Mouse (Mus musculus) heart, adult 8-10 months (tissue): ENCODE data around the gene Il20. TPM values are rescaled to one million over a fixed set of nuclear protein-coding genes. Genes with fewer than 3 reads are reported as not detected.
A peak's percentile ranks its signal among the peaks of the same experiment; 100 is the strongest.

ENCODE experiments used
- DNase-seq: peaks from one replicate; pipeline ENCODE4 v3.0.0; 2022; ENCODE audit warnings: low spot score
- total RNA-seq, 4 experiments: library from RNA; stranded (reverse); gene quantifications; 2 replicates each; pipeline ENCODE4 v1.2.4; 2022

Gene Il20
- total RNA-seq, 4 experiments from 2014 or later = not detected

DNA sequence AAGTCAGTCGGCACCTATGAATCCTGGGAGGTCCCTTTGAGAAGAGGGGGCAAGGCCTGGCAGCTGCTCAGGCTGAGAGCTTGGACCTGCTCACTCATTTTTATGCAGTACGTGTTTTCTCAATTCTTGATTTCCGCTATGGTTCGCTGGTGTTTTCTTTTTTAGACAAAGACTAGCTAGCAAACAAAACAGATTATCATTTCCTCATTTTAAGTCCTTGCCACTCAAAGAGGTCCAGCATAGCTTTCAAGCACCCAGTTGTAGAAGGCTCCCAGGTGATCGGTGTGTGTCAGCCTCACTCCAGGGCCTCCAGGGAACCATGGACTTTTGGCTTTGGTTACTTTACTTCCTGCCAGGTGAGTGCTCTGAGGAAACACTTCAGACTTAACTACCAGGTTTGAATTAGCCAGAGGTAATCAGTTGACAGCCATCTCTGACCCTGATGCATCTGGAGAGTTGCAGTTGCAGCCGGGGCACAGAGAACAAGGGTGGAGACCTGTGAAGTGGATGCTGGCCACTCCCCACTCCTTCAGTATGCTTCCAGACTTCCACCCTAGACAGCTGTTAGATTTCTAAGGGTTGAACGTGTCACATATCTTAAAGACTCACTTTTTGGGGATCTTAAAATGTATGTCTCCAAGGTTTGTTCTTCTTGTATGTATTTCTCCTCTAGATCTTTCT, 45.6 kb downstream of the Il20 start, which contains the start of gene Fcmr:
Gene Fcmr (plus strand): TSS at position 129 of the 681 bp plus-strand sequence.
- no peak for DNase-seq

DNA sequence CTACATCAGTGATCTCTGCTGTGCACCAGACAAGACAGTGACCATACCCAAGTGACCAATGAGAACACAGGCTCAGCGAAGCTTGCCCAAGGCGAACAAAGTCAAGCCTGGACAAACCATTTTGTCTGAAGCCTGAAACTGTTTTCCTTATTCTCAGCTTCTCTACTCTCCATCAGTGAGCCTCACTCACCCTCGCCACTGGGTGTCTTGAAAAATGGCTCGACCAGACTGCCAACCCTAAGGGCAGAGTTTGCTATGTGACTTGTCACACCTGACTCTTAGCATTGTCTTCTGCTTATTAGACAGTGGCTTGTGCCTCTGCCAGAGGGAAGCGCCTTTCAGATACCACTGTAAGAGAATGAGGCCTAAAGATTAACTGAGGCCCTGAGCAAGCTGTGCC, 46.5 kb downstream of the Il20 start:
- no peak for DNase-seq

- DNase-seq = peak; percentile 12
Measured at GRCm38 (mm10) chr1:130864238-130864637, 47.0 kb downstream of the Il20 start.

- no peak for DNase-seq
Measured at GRCm38 (mm10) chr1:130857456-130857855, 53.8 kb downstream of the Il20 start.

Other genes starting within 250 kb of the Il20 start
- not detected for gene C4bp, start 249.8 kb downstream of the Il20 start, total RNA-seq
- gene Gm29427, start 195.7 kb downstream of the Il20 start, total RNA-seq = not detected
- 1 to 10 TPM; 3.1 to 4.5 (median 4.0) TPM for gene Yod1, start 194.1 kb downstream of the Il20 start, total RNA-seq
- gene Pfkfb2, start 182.2 kb downstream of the Il20 start, total RNA-seq = 100 to 1,000 TPM in 1 of 4 experiments, 10 to 100 TPM in 3; 79.2 to 109 (median 83.8) TPM
- gene AA986860, start 179.5 kb downstream of the Il20 start, total RNA-seq = under 1 TPM; 0.30 to 0.69 (median 0.36) TPM
- under 1 TPM; 0.14 to 0.38 (median 0.22) TPM for gene Fcamr, start 110.5 kb downstream of the Il20 start, total RNA-seq
- gene Pigr, start 84.8 kb downstream of the Il20 start, total RNA-seq = under 1 TPM in 1 of 4 experiments, not detected in 3; 0.23 TPM
- gene Fcmr, start 45.8 kb downstream of the Il20 start, total RNA-seq = 1 to 10 TPM in 1 of 4 experiments, under 1 TPM in 3; 0.47 to 1.1 (median 0.62) TPM
- not detected for gene Il24, start 24.0 kb downstream of the Il20 start, total RNA-seq
- gene Il19, start 28.7 kb upstream of the Il20 start, total RNA-seq = not detected
- gene Il10, start 108.4 kb upstream of the Il20 start, total RNA-seq = not detected
- 100 to 1,000 TPM; 303 to 326 (median 315) TPM for gene Mapkapk2, start 186.4 kb upstream of the Il20 start, total RNA-seq
- under 1 TPM; 0.25 to 0.71 (median 0.53) TPM for gene Dyrk3, start 226.9 kb upstream of the Il20 start, total RNA-seq
- gene Eif2d, start 241.7 kb upstream of the Il20 start, total RNA-seq = 10 to 100 TPM; 34.1 to 41.0 (median 37.0) TPM